Mouse (Mus musculus): ENCODE results near the gene Mtch2. TPM values are rescaled to one million over a fixed set of nuclear protein-coding genes. Genes with fewer than 3 reads are reported as not detected.
A peak's percentile ranks its signal among the peaks of the same experiment; 100 is the strongest.

Gene Mtch2
- total RNA-seq, 2 experiments from 2014 or later, result 242 to 275 TPM

DNA sequence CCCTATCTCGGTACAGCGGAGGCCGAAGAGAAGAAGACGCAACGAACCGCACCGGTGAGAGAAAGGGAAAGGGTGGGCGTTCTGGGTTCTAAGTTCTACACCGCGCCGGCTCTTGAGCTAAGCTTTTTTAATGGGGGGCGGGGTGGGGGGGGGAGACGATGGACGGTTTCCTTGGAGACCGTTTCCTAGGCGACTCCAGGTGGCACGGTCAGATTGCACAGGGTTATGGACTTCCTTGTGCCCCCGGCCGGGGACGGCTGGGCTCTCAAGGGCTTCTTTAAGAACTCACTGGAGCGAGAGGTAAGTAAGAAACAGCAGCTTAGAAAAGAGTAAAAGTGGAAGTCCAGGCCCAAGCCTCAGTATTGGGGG is 57.9 kb downstream of the Mtch2 start:
- peak in 1 of 2 experiments; percentile 28 for DNase-seq

DNA sequence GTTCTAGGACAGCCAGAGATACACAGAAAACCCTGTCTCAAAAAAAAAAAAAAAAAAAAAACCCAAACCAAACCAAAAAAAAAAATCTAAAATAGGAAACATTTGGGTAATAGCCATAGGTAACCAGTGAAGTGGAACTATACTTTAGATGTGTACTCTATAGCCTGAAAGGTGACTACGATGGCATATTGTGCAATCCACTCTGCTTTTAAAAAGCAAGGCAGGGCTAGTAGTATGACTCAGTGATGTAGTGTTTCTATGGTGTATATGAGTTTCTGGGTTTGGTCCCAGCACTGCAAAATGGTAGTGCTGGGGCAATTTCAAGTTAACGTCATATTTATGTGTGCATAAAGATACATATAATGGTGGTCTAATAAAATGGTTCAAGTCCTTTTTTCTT is 59.8 kb downstream of the Mtch2 start:
- no peak for DNase-seq

DNA sequence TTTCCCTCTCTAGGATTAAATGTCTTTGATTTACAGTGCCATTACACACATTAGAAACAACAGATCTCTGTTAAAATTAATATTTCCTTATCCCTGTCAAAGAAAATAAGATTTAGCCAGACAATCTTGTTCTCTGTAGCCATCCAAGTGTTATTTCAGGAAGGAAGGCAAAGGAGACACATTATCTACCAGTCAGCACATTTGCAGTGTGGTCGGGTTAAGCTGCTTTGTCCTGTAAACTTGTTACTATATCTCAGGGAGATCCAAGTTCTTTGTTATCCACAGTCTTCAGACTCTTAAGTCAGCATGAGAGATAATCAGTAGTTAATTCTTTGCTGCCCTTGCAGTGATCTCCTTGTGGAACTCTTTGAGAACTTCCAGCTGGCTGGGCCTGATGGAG is 63.9 kb downstream of the Mtch2 start:
- DNase-seq, result no peak

DNA sequence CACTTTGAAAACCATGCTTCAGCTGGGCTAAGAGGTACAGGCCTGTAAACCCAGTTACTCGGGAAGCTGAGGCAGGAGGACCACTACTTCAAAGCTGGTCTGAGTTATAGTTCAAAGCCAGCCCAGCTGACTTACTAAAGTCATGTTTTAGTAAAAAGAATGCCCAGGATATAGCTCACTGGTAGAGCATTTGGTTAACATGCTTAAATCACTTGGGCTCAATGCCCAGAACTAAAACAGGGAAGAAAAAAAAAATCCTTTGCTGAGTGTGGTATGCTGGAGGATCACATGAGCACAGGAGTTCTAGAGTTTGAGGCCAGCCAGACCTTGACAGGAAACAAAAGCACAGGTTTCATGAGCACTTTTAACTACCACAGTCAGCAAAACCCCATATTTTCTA is 64.7 kb downstream of the Mtch2 start:
- no peak for DNase-seq

DNA sequence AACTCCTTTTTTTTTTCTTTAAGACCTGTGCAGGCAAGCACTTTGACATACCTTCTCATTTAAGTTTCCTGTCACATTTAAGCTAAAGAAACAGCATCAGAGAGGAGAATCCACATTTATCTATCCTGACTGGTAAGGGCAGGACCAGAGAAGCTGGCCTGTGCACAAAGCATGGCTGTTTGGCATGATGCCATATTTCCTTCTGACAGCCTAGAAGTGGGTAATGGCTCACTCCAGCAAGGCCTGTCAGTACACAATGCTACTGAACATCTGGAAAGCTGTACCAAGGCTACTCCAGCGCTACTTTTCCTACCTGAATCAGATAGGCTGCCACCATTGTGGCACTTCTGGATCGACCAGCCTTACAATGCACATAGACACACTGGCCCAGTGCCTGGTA is 66.7 kb downstream of the Mtch2 start:
- peak; percentile 42 to 44 for DNase-seq

DNA sequence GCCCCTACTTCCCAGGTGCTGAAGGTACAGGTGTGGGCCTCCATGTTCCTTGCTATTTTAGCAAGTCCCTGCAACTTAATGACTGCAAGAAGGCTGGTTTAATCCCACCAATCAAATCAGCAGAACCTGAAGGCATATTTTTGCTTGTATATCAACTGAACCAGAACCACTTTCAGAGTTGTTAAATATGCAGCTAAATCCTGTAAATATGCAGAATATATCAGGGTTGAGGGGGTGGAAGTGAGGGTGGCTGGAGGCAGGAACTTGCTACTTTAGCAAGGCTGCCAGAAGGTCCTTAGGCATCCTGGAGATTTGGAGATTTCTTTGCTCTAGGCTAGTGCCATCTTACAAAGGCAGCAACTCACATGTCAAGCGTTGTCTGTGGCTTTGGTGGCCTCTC is 68.6 kb downstream of the Mtch2 start:
- DNase-seq, result no peak

Other genes with a start within 250 kb of the Mtch2 start
- 10 to 100 TPM; 29.7 to 32.0 TPM for gene Nup160, start 169.9 kb upstream of the Mtch2 start, total RNA-seq (2021)
- gene Fnbp4, start 101.8 kb upstream of the Mtch2 start, total RNA-seq (2021), result 10 to 100 TPM; 46.3 to 52.0 TPM
- gene Agbl2, start 64.4 kb upstream of the Mtch2 start, total RNA-seq (2021), result 1 to 10 TPM; 1.0 to 1.1 TPM
- gene C1qtnf4, start 38.7 kb downstream of the Mtch2 start, total RNA-seq (2021), result 1 to 10 TPM in 1 of 2 experiments, under 1 TPM in 1; 0.56 to 1.1 TPM
- gene Kbtbd4, start 57.6 kb downstream of the Mtch2 start, total RNA-seq (2021), result 10 to 100 TPM; 32.4 to 37.5 TPM
- gene Ndufs3, start 57.7 kb downstream of the Mtch2 start, total RNA-seq (2021), result 100 to 1,000 TPM; 365 to 412 TPM
- gene Celf1, start 93.2 kb downstream of the Mtch2 start, total RNA-seq (2021), result 100 to 1,000 TPM in 1 of 2 experiments, 10 to 100 TPM in 1; 92.7 to 101 TPM
- 1 to 10 TPM; 1.5 to 2.3 TPM for gene Rapsn, start 188.5 kb downstream of the Mtch2 start, total RNA-seq (2021)
- 100 to 1,000 TPM; 193 to 228 TPM for gene Psmc3, start 206.9 kb downstream of the Mtch2 start, total RNA-seq (2021)
- 10 to 100 TPM; 24.2 to 31.9 TPM for gene Slc39a13, start 223.3 kb downstream of the Mtch2 start, total RNA-seq (2021)
- 1 to 10 TPM; 3.0 to 7.6 TPM for gene Spi1, start 235.2 kb downstream of the Mtch2 start, total RNA-seq (2021)